Mouse (Mus musculus) gastrocnemius, adult 2 months (tissue): ENCODE data around the gene Sycp2l. TPM values are rescaled to one million over a fixed set of nuclear protein-coding genes. Genes with fewer than 3 reads are reported as not detected.

Source experiments
- DNase-seq: peaks from one replicate; pipeline ENCODE4 v3.0.0; 2022
- H3K27ac ChIP-seq: fragments of 200-600 bp; 2 replicates; pipeline ENCODE4 v1.8.1; 2022; ENCODE audit warnings: mild to moderate bottlenecking
- H3K4me3 ChIP-seq: fragments of 200-600 bp; 2 replicates; pipeline ENCODE4 v1.8.1; 2022; ENCODE audit warnings: mild to moderate bottlenecking, moderate library complexity
- CTCF ChIP-seq: fragments of 200-600 bp; IDR thresholded peaks from 2 replicates; pipeline ENCODE4 v1.8.1; 2022; ENCODE audit warnings: antibody characterized with exemption, mild to moderate bottlenecking, moderate library complexity
- intact Hi-C: fragments of 180-260 bp; cut with DNase I; formaldehyde crosslinking; loops from one replicate; pipeline ENCODE4 v1.15.1; 2025
- total RNA-seq, 2 experiments: library from RNA; stranded (reverse); gene quantifications; 2 replicates each; pipeline ENCODE4 v1.2.3; 2021

Sycp2l gene
- total RNA-seq, 2 experiments from 2014 or later, result not detected

DNA sequence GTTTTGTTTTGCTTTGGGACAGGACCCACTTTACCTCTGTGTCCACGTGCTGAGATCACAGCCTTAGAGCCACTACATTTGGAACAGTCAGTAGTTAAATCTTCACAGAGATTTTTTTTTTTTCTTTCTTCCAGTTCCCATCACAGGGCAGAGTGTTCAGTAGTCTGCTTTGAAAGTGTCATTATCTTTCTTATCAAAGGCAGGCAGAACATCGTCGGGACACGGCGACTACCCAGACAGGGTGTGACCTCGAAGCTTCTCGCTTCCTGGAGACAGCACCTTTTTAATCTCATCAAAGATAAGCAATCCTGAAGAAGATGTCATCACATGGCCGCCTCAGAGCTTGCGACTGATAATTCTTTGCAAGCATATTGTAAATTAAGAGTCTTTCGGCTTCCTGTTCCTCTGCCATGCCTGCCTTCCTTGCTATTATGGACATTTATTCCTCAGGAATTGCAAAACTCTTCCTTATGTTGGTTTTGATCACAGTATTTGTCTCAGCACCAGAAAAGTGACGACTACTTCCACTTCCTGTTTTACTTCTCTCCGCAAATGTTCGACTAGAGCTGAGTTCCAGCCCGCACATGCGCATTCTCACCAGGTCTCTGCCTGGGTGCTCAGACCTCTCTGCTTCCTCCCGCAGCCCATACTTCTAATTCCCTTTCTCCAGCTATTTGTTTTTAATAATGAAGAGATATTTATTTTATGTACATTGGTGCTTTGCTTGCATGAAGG lies 16.6 kb upstream of the Sycp2l start:
- intact Hi-C loops, result no loop called here
- Histone ChIP-seq H3K4me3 (no peak overlapping the region), H3K27ac (no peak overlapping the region)
- DNase-seq, result peak; percentile 46
- no peak for TF ChIP-seq CTCF

DNA sequence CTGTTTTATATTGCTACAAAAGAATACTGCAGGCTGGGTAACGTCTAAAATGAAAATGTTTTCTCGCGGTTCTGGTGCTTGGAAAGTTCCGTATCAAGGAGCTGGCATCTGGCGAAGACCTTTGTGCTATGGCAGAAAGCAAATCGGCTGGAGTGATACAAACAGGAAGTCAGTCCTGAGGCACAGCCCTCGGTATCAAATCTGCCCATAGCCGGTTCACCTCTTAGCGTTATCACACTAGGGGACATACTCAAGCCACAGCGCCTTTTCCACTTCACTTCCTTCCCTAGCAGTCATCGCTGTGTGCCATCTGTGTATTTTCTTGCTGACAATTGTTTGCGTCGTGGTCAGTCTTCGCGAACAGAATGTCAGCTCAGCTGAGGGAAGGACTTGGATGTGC lies 15.8 kb upstream of the Sycp2l start:
- intact Hi-C loops, result no loop called here
- H3K27ac ChIP-seq, result no peak overlapping the region
- no peak for TF ChIP-seq CTCF
- H3K4me3 ChIP-seq, result no peak overlapping the region
- no peak for DNase-seq

DNA sequence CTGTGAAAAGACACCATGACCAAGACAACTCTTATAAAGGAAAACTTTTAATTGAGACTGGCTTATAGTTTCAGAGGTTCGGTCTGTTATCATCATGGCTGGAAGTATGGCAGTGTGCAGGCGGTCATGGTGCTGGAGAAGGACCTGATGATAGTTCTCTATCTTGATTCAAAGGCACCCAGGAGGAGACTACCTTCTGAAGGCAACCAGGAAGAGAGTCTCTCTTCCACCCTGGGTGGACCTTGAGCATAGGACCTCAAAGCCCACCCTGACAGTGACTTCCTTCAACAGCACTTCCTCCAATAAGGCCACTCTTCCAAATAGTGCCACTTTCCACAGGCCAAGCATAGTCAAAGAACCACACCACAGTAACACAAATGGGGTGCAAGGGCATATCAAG lies 14.1 kb upstream of the Sycp2l start:
- DNase-seq, result no peak
- TF ChIP-seq CTCF, result no peak
- no peak overlapping the region for H3K4me3 ChIP-seq
- intact Hi-C loops, result no loop called here
- H3K27ac ChIP-seq, result no peak overlapping the region

DNA sequence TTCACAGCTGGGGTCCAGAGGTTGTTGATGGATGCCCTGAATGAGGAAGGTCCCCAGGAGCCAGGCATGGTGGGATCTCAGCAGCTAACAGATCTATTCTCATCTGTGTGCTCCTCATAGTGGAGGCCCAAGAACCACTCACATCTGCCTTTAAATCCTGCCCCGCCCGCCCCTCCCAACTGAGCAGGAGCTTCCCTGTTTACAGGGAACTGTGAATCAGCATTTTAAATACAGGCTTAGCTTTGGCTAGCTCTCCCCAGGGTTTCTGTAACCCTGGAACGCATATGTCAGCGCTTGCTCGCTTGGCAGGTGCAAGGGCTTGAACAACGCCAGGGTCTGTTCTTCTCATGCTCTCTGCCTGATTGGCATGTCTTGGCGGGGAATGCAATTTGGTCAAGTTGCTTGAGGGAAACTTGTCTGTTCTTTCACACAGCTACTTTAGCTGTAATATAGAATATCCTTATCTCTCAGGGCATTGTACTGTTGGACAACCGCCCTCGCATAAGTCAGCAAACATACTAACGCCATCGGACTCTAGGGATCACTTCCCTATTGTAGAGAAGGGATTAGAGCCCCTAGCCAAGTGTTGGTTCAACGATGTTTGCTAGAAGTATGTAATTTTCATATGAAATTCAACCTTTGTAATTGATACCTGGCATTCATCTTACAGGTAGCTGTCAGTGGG lies 10.1 kb upstream of the Sycp2l start:
- no peak for TF ChIP-seq CTCF
- Histone ChIP-seq H3K27ac (no peak overlapping the region), H3K4me3 (no peak overlapping the region)
- intact Hi-C loops, result no loop called here
- DNase-seq, result no peak

DNA sequence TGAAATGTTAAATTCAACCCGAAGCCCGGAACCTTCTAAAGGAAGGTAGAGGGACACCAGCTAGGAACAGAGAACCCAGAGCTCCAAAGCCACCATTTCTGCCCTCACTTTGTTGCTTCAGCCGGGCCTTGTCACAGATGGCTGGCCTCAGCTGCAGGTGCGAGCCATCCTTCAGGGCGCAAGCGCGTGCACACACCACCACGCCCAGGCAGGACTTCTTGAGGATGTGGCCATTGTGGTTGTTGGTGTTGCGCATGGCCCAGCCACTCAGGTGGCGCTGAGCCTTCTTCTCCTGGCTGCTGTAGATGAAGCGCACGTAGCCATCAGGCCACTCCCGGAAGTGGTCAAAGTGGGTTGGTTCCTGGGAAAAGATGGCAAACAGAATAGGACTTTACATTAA lies 8.6 kb upstream of the Sycp2l start:
- H3K27ac ChIP-seq, result no peak overlapping the region
- intact Hi-C loops, result no loop called here
- no peak for TF ChIP-seq CTCF
- H3K4me3 ChIP-seq, result no peak overlapping the region
- DNase-seq, result no peak

DNA sequence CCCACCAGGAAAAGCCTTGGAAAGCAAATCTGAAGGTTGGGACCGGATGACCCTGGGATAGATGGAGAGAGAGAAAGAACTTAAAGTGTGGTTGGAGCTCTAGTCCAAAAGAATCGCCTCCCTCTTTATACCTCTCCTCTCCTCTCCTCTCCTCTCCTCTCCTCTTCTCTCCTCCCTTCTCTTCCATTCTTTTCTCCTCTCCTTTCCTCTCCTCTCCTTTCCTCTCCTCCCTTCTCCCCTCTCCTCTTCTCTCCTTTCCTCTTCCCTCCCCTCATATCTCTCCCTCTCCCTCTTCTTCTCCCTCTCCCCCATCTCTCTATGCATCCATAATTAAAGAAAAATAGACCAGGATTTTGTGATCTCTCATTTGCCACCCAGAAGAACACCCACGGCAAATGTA lies 3.2 kb upstream of the Sycp2l start, which contains the start of gene Gcm2:
Gene Gcm2 (minus strand): TSS at position 101 of the 400 bp plus-strand sequence.
- intact Hi-C loops, result no loop called here
- no peak for TF ChIP-seq CTCF
- H3K4me3 ChIP-seq, result no peak within 1 kb of the TSS
- no peak within 1 kb of the TSS for H3K27ac ChIP-seq
- no peak for DNase-seq

DNA sequence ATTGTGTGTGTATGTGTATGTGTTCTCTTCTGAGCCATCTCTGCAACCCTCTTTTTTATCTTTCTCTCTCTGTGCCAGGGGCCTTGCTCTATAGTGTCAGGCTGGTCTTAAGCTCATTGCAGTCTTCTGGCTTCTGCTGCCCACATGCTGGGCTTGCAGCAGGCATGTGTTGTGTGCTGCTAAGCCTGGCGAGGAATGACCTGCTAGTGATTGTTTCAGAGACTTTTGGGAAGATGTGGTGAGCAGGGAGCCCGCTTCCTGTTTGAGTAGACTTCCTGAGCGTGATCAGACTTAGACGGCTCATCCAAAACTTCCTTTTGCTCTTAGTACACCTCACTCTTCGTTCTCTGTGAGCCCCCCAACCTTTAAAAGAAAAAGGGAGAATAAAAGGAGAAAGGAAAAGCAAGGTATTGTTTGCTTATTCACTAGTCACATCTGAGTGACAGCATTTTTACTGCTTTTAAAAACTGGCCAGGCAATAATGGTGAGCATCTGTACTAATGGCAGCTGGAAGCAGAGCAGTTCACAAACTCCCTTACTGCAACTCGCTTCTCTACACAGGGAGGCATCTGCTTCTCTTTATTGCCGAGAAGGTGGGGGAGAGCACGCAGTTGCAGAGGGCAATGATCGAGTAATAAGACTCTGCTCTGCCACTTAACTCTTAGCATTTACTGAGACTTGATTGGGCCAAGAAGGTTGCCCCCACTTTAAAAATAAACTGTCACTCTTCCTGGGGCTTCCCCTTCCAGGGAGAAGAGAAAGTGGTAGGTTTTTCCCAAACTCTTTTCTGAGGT lies 5.2 kb downstream of the Sycp2l start:
- no peak overlapping the region for H3K4me3 ChIP-seq
- intact Hi-C loops, result no loop called here
- H3K27ac ChIP-seq, result no peak overlapping the region
- no peak for DNase-seq
- TF ChIP-seq CTCF, result no peak

DNA sequence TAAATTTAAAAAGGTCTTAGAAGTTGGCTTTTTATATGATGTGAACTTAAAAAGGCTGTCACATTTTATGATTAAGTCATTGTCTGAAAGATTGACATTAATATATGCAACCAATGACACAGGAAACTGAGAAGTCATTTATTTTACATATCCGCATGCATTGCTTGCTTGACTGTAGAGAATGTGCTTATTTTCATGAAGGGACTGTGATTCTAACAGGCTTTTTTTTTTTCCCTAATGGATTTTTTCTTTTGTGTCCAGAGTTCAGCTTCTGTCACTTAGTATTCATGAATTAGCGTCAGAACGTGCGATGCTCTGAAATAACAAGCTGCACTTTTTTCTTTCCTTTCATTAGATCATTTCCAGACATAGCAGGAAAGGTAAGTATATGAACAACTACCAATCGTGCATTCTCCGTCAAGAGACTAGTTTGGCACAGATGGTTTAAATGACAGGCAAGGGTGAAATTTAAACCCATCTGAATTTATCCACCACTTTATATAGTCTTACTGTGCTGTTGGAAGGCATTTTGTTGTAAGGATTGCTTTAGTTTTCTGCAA lies 9.6 kb downstream of the Sycp2l start:
- intact Hi-C loops, result no loop called here
- TF ChIP-seq CTCF, result no peak
- no peak overlapping the region for H3K27ac ChIP-seq
- H3K4me3 ChIP-seq, result no peak overlapping the region
- DNase-seq, result no peak

DNA sequence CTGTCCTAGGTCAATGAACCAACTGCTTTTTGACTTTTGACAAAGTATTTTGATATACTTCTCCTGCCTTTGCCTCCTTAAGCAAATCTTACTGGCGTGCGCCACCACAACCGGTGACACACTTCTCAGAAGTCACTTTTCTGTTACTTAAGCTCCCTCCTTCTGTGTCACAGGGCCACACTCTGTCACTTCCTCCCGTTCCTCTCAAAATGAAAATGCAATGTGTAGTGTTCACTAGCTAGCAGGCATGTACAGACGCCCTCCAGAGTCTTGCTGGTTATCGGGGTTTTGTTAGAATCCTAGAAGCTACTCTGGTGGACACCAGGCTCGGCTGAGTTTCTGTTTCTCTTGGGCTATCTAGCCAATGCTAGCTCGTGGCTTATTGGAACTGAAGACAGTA lies 14.2 kb downstream of the Sycp2l start:
- intact Hi-C loops, result no loop called here
- H3K27ac ChIP-seq, result no peak overlapping the region
- TF ChIP-seq CTCF, result no peak

DNA sequence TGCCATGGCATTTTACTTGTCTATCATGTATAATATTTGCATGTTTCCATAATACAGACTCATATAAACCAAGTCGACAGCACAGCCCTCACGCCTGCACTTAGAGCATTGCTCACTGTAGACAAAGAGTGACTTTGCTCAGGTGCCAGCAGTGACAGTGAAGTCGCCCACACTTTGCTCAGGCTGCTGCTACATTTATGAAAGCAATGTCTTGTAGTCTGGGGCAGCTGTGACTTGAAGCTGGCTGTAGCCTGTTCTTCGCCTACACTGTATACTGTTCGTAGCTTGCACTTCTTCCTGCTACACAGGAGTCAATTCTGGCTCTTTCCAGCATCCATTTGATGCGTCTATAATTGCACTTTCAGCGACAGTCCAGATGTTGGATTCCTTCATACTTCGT lies 15.0 kb downstream of the Sycp2l start:
- TF ChIP-seq CTCF, result no peak
- H3K27ac ChIP-seq, result no peak overlapping the region
- DNase-seq, result no peak
- intact Hi-C loops, result no loop called here
- no peak overlapping the region for H3K4me3 ChIP-seq

More for the DNA sequence above, 14.2 kb downstream of the Sycp2l start:
- no peak overlapping the region for H3K4me3 ChIP-seq
- no peak for DNase-seq

DNA sequence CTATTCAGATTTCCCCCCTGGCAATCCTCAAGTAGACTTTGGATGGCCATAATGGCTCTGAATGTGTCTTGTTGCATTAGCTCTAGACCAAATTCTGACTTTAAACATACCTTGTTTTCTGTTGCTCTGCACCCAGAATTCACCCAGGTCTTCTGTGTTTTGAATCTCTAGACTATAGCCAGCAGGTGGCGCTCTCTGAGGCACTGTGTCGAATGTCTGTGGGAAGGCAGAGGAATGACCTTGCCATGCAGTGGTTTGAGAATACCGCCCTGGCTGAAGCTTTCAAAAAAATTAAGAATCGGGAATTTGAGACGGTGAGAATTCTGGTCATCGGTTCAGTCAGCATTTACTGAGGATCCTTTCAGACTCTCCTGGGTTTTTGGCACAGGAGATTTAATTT lies 20.8 kb downstream of the Sycp2l start:
- peak; percentile 79 for TF ChIP-seq CTCF
- Histone ChIP-seq H3K27ac (no peak overlapping the region), H3K4me3 (no peak overlapping the region)
- intact Hi-C loops, result loop anchor here (1.0 kb wide), 1 partner anchor 103 kb away; no protein-coding TSS in a partner anchor
- DNase-seq, result peak; percentile 62

DNA sequence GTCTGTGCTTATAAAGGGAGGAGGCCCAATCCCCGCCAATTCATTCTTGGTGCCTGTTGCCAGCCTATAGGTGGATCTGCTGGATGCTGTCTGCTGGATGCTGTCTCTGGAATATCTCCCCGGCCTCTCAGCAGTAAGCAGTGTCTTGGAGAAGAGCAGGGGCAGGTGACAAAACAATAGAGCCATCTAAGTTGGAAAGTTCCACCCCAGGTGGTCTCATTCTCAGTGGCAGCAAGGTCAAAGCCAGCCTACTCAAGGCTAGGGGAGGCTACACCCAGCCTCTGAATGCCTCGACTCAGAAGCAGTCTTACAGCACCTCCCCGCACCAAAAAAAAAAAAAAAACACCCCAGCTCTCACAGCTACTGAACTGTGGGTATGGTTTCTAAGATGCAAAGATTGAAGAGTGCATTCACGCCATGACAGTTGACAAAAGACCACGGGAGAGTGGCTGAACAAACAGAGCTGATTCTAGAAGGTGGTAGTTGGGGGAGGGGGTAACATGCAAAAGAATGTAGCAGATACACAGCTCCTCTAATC lies 31.4 kb downstream of the Sycp2l start:
- DNase-seq, result no peak
- Histone ChIP-seq H3K4me3 (no peak overlapping the region), H3K27ac (no peak overlapping the region)
- intact Hi-C loops, result loop anchor here (10.0 kb wide), 1 partner anchor 429 kb away; no protein-coding TSS in a partner anchor
- no peak for TF ChIP-seq CTCF

DNA sequence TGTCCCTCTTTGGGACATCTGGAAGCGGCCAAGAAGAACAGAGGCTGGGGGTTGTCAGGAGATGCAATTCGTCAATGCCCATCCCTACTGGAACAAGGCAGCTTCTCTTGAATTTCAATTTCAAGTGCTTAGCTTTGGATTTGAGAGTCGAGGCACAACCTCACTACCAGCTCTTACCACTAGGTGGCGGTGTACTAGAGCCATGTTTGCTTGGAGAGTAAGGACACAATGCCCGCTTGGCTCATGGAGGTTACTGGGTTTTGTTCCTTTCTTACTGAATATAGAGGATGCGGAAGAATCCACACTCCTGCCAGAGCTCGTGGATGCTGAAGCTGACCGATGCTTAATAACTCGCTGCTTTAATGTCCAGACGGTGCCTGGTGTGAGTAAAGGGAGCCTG lies 32.2 kb downstream of the Sycp2l start:
- Histone ChIP-seq H3K27ac (no peak overlapping the region), H3K4me3 (no peak overlapping the region)
- intact Hi-C loops, result loop anchor here (1.0 to 10.0 kb wide), 2 partner anchors 92 to 429 kb away; no protein-coding TSS in a partner anchor
- TF ChIP-seq CTCF, result peak; percentile 90
- peak; percentile 61 for DNase-seq
